Comparison of ENCODE assay signal across 16 mouse cellular contexts in genomic region chr17:81041662-81042061, GRCm38 (mm10).
"Had no signal": no experiment of that assay in that cellular context is flagged by ENCODE, and none has a peak within 500 bp of the region (broad histone marks: within the 10 kb centered on the region; RNA-seq: fewer than 3 reads in every experiment).

No protein-coding gene starts in this region.

- H3K4me1 ChIP-seq: intestine, embryonic 15.5 days; limb, embryonic 13.5 days; neural tube, embryonic 15.5 days had no signal

- H3K27ac ChIP-seq: intestine, embryonic 15.5 days; limb, embryonic 13.5 days; neural tube, embryonic 15.5 days had no signal

- H3K4me2 ChIP-seq: intestine, embryonic 15.5 days; limb, embryonic 13.5 days; midbrain, embryonic 11.5 days; neural tube, embryonic 15.5 days had no signal

- DNase-seq: kidney, adult 18-20 months; kidney, postnatal 14 days; layer of hippocampus, adult 9-11 months; layer of hippocampus, postnatal 36 days; left cerebral cortex, postnatal 4 days; lung, adult 2 months; lung, postnatal 36 days; right cerebral cortex, adult 18-20 months; right cerebral cortex, postnatal 25 days; thymus, adult 18-20 months; thymus, postnatal 14 days had no signal

- H3K9ac ChIP-seq: intestine, embryonic 15.5 days; limb, embryonic 13.5 days; neural tube, embryonic 15.5 days had no signal

- ATAC-seq: intestine, embryonic 15.5 days; lung, postnatal 0 days had no signal

- H3K9me3 ChIP-seq: intestine, embryonic 15.5 days; limb, embryonic 13.5 days; neural tube, embryonic 15.5 days had no signal

- H3K27me3 ChIP-seq: intestine, embryonic 15.5 days; limb, embryonic 13.5 days; neural tube, embryonic 15.5 days had no signal

- H3K4me3 ChIP-seq: intestine, embryonic 15.5 days; limb, embryonic 13.5 days; neural tube, embryonic 15.5 days had no signal
